Mouse (Mus musculus): ENCODE measurements at regions not wholly inside any gene's neighbourhood (a gene's known extent, or its start where the extent isn't known, plus 50 kb on each side); places are given as distances from the start of the nearest gene placed in this dataset.

GRCm38 (mm10) chr9:30848249-30848648 is 74.0 kb downstream of the Adamts15 start:
- DNase-seq (ENCODE audit: low read depth, low spot score): no peak

- no peak for DNase-seq (ENCODE audit: low read depth, low spot score)
These were observed 76.5 kb downstream of the Adamts15 start for GRCm38 (mm10) chr9:30845609-30846290.

- DNase-seq (ENCODE audit: low read depth, low spot score): no peak
These were observed 78.1 kb downstream of the Adamts15 start for GRCm38 (mm10) chr9:30844079-30844563.

GRCm38 (mm10) chr9:30834908-30835307 is 87.3 kb downstream of the Adamts15 start:
- DNase-seq (ENCODE audit: low read depth, low spot score): no peak

- peak; percentile 67 for DNase-seq (ENCODE audit: low read depth, low spot score)
These were observed 87.7 kb downstream of the Adamts15 start for GRCm38 (mm10) chr9:30834565-30834905.

- no peak for DNase-seq (ENCODE audit: low read depth, low spot score)
These were observed 88.3 kb downstream of the Adamts15 start for GRCm38 (mm10) chr9:30833836-30834564.

GRCm38 (mm10) chr9:30829158-30829870 is 92.9 kb downstream of the Adamts15 start:
- DNase-seq (ENCODE audit: low read depth, low spot score): no peak

- DNase-seq (ENCODE audit: low read depth, low spot score): no peak
These were observed 94.5 kb downstream of the Adamts15 start for GRCm38 (mm10) chr9:30827780-30828179.

- no peak for DNase-seq (ENCODE audit: low read depth, low spot score)
These were observed 98.1 kb downstream of the Adamts15 start for GRCm38 (mm10) chr9:30824056-30824625.

- DNase-seq (ENCODE audit: low read depth, low spot score): no peak
These were observed 101.4 kb downstream of the Adamts15 start for GRCm38 (mm10) chr9:30820806-30821375.

- no peak for DNase-seq (ENCODE audit: low read depth, low spot score)
These were observed 109.0 kb downstream of the Adamts15 start for GRCm38 (mm10) chr9:30813246-30813645.

- peak; percentile 23 for DNase-seq (ENCODE audit: low read depth, low spot score)
These were observed 111.4 kb downstream of the Adamts15 start for GRCm38 (mm10) chr9:30810843-30811242.

- DNase-seq (ENCODE audit: low read depth, low spot score): peak; percentile 53
These were observed 112.0 kb downstream of the Adamts15 start for GRCm38 (mm10) chr9:30810290-30810689.

- DNase-seq (ENCODE audit: low read depth, low spot score): peak; percentile 72
These were observed 113.3 kb downstream of the Adamts15 start for GRCm38 (mm10) chr9:30808863-30809491.

- no peak for DNase-seq (ENCODE audit: low read depth, low spot score)
These were observed 118.3 kb downstream of the Adamts15 start for GRCm38 (mm10) chr9:30803755-30804532.

- DNase-seq (ENCODE audit: low read depth, low spot score): no peak
These were observed 119.4 kb downstream of the Adamts15 start for GRCm38 (mm10) chr9:30802826-30803225.

GRCm38 (mm10) chr9:30794701-30795407 is 127.4 kb downstream of the Adamts15 start:
- DNase-seq (ENCODE audit: low read depth, low spot score): no peak

GRCm38 (mm10) chr9:30781221-30781620 is 141.0 kb downstream of the Adamts15 start:
- DNase-seq (ENCODE audit: low read depth, low spot score): no peak

GRCm38 (mm10) chr9:30777816-30778215 is 144.4 kb downstream of the Adamts15 start:
- DNase-seq (ENCODE audit: low read depth, low spot score): no peak

GRCm38 (mm10) chr9:30775161-30775560 is 147.1 kb downstream of the Adamts15 start:
- DNase-seq (ENCODE audit: low read depth, low spot score): no peak
